Mouse (Mus musculus) testis, adult 2 months (tissue): ENCODE data around the gene Tmem164.

ENCODE experiments used
- CTCF ChIP-seq: fragments of 200-500 bp; IDR thresholded peaks from 2 replicates; pipeline ENCODE4 v1.5.1; 2012; ENCODE audit warnings: low read depth, mild to moderate bottlenecking, inconsistent platforms, low read length, moderate library complexity; ENCODE audit not compliant: control insufficient read depth, insufficient read depth, insufficient replicate concordance
- POLR2A ChIP-seq: fragments of 200-500 bp; IDR thresholded peaks from 2 replicates; pipeline ENCODE4 v1.6.1; 2012; ENCODE audit warnings: low read depth, mild to moderate bottlenecking, inconsistent platforms, low read length, moderate library complexity; ENCODE audit not compliant: control insufficient read depth

- peak; percentile 19; the same call in 1 of the 2 replicates for TF ChIP-seq CTCF
- no peak for TF ChIP-seq POLR2A
Measured at GRCm38 (mm10) chrX:142813146-142813545, 131.9 kb downstream of the Tmem164 start.
